Mouse (Mus musculus): ENCODE results near the gene C1ra.
A peak's percentile ranks its signal among the peaks of the same experiment; 100 is the strongest.
"Not testable (repeated sequence)": the region's sequence is repeated elsewhere in the genome, so short reads cannot be mapped to it uniquely, and the experiment has no call there.

The C1ra gene

GRCm38 (mm10) chr6:124485414-124486144 is 26.6 kb upstream of the C1ra start:
- no peak for DNase-seq (ENCODE audit: low read depth, low spot score)

DNA sequence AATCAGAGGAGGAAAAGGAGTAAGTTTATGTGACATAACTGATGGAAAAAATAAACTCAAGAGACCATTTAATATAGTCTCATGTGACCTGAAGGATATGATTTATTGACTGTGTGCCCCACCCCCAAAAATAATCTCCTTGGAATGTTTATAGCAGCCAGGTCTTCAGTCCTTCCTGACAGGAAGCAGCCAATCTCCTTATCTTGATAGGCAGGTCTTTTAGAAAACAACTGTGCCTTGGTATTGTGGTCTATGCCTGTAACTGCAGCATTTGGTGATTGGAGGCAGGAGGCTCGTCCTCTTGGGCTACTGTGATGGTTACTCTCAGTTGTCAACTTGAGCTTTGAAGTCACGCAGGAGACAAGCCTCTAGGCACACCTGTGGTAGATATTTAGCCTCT is 24.7 kb upstream of the C1ra start:
- DNase-seq (ENCODE audit: low read depth, low spot score) = no peak

DNA sequence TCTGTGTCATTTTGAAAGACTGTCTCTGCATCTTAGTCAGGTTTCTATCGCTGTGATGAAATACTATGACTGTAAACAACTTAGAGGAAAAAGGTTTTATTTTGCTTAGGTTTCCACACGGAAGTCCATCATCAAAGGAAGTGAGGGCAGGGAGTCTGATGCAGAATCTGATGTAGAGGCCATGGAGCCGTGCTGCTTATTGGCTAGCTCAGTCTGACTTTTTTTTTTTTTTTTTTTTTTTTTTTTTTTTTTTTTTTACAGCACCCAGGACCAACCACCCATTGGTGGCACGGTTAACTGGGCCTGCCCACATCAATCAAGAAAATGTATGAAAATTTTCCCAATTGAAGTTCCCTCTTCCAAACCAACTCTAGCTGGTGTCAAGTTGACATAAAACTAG is 23.3 kb upstream of the C1ra start:
- DNase-seq (ENCODE audit: low read depth, low spot score) = no peak

- DNase-seq (ENCODE audit: low read depth, low spot score) = no peak
Measured at GRCm38 (mm10) chr6:124491427-124491826, 20.8 kb upstream of the C1ra start.

GRCm38 (mm10) chr6:124492842-124493561 is 19.2 kb upstream of the C1ra start, which contains the start of gene C1rl:
Gene C1rl (plus strand): TSS chr6:124493113.
- DNase-seq (ENCODE audit: low read depth, low spot score) = peak; percentile 58

DNA sequence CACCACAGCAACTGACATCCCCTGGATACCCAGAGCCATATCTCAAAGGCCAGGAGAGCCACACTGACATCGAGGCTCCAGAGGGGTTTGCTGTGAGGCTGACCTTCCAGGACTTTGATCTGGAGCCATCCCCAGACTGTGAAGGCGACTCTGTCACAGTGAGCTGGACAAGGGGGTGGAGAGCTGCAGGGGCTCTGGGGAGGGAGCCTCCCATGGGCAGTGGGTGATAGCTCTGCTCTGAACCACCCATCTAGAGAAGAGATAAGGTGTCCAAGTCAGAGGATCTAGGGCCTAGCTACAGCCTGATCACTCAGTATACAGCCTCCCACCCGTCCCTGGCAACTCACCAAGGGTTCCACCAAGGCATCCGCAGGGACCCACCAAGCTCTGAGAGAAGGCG is 18.3 kb upstream of the C1ra start:
- no peak for DNase-seq (ENCODE audit: low read depth, low spot score)

DNA sequence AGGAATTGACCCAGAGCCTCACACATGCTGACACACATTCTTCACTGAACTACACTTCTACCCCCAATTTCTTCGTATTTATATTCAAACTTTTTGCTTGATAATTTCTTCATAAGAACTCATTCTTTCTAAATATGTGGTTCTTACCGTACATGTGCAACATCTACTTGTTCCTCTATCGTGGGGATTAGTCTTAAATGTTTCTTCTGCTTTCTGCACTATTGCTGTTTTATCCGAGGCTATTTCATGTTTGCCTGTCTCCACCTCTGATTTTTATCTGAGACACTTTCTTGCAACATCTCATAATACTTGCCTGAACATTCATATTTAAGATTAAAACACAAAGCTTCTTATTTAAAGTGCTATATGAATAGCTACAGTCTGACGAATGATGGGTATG is 16.2 kb upstream of the C1ra start:
- DNase-seq (ENCODE audit: low read depth, low spot score) = no peak

DNA sequence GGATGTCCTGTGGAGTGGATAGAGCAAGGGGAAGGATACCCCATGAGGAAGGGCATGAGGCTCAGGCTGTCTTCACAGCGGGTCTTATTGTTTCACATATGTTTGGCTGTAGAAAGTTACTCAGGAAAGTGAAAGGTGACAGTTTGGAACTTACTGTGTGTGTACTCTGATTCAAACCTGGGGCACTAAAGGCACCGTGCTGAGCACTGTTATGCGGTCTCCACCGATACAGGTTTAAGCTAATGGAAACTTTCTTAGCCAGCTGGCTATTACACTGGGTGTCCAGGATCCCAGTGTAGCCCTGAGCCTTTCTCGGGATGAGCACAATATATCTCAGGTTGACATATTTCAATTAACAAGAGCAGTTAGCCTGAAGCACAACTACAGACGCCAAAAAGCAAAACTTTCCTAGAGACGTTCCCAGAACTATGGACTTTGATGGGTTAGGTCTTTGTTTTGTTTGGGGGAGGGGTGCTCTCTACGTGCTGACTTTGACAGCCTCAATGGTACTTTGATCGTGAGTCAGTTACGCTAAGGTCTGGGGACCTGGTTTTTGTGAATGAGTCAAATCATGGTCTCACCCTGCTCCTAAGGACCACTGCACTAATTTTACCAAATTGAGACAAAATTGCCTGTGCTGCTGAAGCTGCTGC is 12.2 kb upstream of the C1ra start:
- no peak for DNase-seq (ENCODE audit: low read depth, low spot score)

DNA sequence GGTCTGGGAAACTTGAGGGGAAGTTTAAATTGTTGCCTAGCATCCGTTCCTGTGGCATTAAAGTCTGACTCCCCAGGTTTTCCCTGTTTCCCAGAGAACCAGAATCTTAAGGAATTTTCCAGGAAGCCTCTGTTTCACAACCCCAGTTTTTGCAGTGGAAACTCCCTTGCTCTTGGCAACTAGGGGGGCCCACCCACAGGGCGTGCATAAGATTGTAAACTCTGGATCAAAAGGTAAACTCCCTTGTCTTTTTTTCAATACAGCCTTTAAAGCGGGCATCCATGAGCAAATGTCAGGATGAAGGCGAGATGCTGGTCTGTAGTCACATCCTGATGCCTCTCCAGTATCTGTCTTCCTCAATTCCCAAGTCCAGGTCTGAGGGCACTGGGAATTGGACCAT is 10.7 kb upstream of the C1ra start:
- no peak for DNase-seq (ENCODE audit: low read depth, low spot score)

DNA sequence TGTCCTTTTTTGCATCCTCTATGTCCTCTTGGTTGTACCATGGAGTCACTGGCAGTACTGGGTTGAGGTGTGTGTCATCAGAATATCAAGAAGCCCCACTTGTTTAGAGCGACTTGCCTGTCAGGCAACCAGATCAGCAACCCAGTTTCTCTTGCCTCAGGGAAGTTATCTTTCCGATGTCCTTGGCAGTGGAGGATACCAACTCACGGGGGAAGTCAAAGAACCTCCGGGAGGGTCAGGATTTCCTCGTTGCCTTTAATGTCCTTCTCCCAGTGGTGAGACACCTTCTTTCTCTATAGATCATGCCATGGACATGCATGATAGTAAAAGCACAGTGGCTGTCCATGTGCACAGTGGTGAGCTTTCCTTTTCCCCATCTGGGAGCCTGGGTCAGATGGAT is 10.2 kb upstream of the C1ra start:
- no peak for DNase-seq (ENCODE audit: low read depth, low spot score)

DNA sequence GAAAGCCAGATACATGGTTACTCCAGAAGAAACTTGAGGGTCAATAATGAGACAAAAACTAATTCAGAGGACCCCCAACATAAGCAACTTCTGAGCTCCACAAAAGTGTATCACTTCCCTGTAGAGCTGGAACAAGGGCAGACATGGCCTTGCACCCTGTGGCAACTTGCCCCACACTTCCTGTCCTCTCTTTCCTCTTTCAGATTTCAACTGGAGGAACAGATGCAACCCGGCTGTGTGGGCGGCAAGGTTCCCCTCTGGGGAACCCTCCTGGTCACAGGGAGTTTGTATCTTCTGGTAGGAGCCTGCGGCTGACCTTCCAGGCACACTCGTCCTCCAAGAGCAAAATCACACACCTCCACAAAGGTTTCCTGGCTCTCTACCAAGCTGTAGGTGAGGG is 7.2 kb upstream of the C1ra start:
- no peak for DNase-seq (ENCODE audit: low read depth, low spot score)

DNA sequence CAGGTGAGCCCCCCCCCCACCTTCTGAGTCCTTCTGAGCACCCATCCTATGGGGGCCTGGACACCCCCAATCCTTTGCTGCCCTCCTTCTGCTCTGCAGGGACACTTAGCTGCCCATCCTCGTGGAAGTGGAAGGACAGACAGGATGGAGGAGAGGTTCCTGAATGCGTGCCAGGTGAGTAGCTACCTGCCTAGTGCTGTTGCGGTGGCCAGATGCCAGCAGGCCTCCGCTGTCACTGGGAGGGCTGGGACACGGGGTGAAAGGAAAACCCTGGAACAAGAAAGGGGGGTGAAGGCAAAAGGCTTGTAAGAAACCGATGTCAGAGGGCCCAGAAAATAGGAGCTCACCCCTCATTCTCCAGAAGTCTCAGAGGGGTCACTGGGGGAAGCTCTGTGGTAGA is 5.2 kb upstream of the C1ra start:
- no peak for DNase-seq (ENCODE audit: low read depth, low spot score)

DNA sequence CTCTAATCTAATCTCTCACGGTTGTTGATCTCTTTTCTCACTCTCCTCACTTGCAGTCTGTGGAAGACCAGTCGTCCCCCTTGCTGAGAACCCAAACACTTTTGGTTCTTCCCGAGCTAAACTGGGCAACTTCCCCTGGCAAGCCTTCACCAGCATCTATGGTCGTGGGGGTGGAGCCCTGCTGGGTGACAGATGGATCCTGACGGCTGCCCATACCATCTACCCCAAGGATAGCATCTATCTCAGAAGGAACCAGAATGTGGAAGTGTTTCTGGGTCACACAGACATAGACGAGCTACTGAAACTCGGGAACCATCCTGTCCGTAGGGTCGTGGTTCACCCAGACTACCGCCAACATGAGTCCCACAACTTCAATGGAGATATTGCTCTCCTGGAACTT is 3.9 kb upstream of the C1ra start:
- DNase-seq (ENCODE audit: low read depth, low spot score) = no peak

DNA sequence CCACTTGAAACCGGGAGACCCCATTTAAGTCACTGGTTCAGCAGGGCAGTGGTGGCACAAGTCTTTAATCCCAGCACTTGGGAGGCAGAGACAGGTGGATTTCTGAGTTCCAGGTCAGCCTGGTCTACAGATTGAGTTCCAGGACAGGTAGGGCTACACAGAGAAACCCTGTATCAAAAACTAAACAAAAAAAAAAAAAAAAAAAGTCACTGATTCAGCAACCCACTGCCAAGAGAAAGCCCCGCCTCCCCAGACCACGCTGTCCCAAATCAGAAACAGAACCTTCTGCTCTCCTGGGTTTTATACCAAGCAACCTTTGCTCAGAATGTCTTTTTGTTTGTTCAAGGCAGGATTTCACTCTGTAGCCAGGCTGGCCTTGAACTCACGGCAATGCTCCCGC is 3.0 kb upstream of the C1ra start:
- not testable (repeated sequence) for DNase-seq (ENCODE audit: low read depth, low spot score)

GRCm38 (mm10) chr6:124511936-124512335 is 269 bp upstream of the C1ra start:
- no peak for DNase-seq (ENCODE audit: low read depth, low spot score)

GRCm38 (mm10) chr6:124517733-124518132 is 5.5 kb downstream of the C1ra start:
- DNase-seq (ENCODE audit: low read depth, low spot score) = not testable (repeated sequence)

GRCm38 (mm10) chr6:124522082-124522481 is 9.9 kb downstream of the C1ra start:
- not testable (repeated sequence) for DNase-seq (ENCODE audit: low read depth, low spot score)

- no peak for DNase-seq (ENCODE audit: low read depth, low spot score)
Measured at GRCm38 (mm10) chr6:124527881-124528280, 15.7 kb downstream of the C1ra start.

GRCm38 (mm10) chr6:124531077-124531476 is 18.9 kb downstream of the C1ra start:
- DNase-seq (ENCODE audit: low read depth, low spot score) = no peak

DNA sequence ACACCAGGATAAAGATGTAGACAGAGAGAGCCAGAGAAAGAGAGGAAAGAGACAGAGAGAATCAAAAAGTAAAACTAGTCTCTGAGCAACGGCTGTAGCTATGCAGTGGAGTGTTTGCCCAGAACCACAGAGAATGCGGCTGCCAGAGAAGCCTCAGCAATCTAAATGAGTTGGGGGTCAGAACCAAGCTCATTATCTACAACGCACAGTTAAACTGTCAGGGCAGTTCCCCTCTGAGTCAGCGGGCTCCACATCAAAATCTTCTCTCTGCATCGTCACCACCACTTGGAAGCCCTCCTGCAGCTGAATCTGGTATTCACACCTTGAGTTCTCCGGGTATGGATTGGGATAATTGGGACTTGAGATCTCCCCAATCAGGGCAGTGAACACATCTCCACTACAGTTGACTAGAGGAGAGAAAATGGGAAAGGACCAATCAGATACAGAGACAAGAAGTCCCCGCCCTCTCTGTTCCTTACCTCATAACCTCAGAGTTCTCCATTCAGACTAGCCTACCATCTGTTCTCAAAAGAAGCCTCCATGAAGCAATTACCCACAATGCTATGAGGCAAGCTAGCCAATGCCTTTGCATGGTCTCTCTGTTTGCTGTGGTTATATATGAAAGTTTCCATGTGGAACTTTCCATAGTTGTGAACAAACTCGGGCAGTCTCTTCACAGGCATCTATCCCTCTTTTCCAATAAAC is 24.1 kb downstream of the C1ra start:
- not testable (repeated sequence) for DNase-seq (ENCODE audit: low read depth, low spot score)

GRCm38 (mm10) chr6:124541176-124541575 is 29.0 kb downstream of the C1ra start:
- DNase-seq (ENCODE audit: low read depth, low spot score) = not testable (repeated sequence)

DNA sequence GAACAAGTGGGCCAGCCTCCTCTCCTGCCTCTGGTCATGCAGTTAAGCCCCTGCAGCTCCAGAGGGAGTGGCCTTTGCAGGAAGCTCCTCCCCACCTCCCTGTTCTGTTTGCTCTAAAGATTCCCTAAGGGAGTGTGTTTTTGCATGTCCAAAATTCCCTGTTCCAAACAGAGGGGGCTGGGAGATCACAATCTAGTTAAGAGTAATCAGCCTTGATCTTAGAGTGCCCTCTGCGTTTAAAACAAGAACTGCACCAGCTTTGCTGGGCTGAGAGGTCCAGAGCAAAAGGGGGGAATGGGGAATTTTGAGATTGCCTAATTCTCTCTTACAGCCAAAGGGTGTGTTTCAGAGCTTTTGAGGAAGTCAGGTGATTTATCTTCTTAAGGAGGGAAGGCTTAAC is 30.1 kb downstream of the C1ra start, which contains the start of gene C1s1:
Gene C1s1, minus strand, starts transcription at position 76 of the 400 bp plus-strand sequence.
- DNase-seq (ENCODE audit: low read depth, low spot score) = not testable (repeated sequence)
